Mouse (Mus musculus) myocyte (in vitro differentiated cells): ENCODE measurements around the gene Dnajb7. TPM values are rescaled to one million over a fixed set of nuclear protein-coding genes. Genes with fewer than 3 reads are reported as not detected.
A peak's percentile ranks its signal among the peaks of the same experiment; 100 is the strongest.

ENCODE experiments used
- H3K27me3 ChIP-seq: one replicate; pipeline ENCODE4 v1.6.1; 2011; ENCODE audit not compliant: control insufficient read depth, insufficient read depth, insufficient read length
- H3K36me3 ChIP-seq: one replicate; pipeline ENCODE4 v1.6.1; 2011; ENCODE audit not compliant: control insufficient read depth, insufficient read depth
- H3K4me2 ChIP-seq: one replicate; pipeline ENCODE4 v1.6.1; 2011; ENCODE audit warnings: low read depth, control low read depth
- H3K4me3 ChIP-seq: one replicate; pipeline ENCODE4 v1.5.1; 2011; ENCODE audit warnings: mild to moderate bottlenecking, control low read depth, moderate library complexity
- H3K79me2 ChIP-seq: one replicate; pipeline ENCODE4 v1.6.1; 2011; ENCODE audit not compliant: control insufficient read depth, insufficient read depth
- H3ac ChIP-seq: one replicate; pipeline ENCODE4 v1.6.1; 2011; ENCODE audit not compliant: control insufficient read depth, insufficient read length
- CEBPB ChIP-seq: IDR thresholded peaks from 2 replicates; pipeline ENCODE4 v1.6.1; 2011; ENCODE audit warnings: mild to moderate bottlenecking, moderate library complexity; ENCODE audit not compliant: poor library complexity, insufficient read depth, severe bottlenecking
- E2F4 ChIP-seq: IDR thresholded peaks from one replicate; pipeline ENCODE4 v1.6.1; 2011; ENCODE audit warnings: mild to moderate bottlenecking, control low read depth, moderate library complexity; ENCODE audit not compliant: insufficient read depth
- MAX ChIP-seq: IDR thresholded peaks from one replicate; pipeline ENCODE4 v1.6.1; 2011; ENCODE audit warnings: low read depth, mild to moderate bottlenecking, control low read depth
- MYOD1 ChIP-seq, 3 experiments: IDR thresholded peaks; one replicate each; pipeline ENCODE4 v1.6.1; 2011; ENCODE audit warnings: control low read depth in 2 of 3, low read depth in 2 of 3, mild to moderate bottlenecking in 2 of 3, moderate library complexity in 1 of 3; ENCODE audit not compliant: insufficient read length in 2 of 3, control insufficient read depth in 1 of 3
- MYOG ChIP-seq, 3 experiments: IDR thresholded peaks; one replicate each; pipeline ENCODE4 v1.6.1; 2011; ENCODE audit warnings: control low read depth in 2 of 3, low read depth in 2 of 3, mild to moderate bottlenecking in 2 of 3; ENCODE audit not compliant: insufficient read length in 2 of 3, control insufficient read depth in 1 of 3, insufficient read depth in 1 of 3
- POLR2A ChIP-seq: IDR thresholded peaks from one replicate; pipeline ENCODE4 v1.6.1; 2011; ENCODE audit warnings: low read depth, mild to moderate bottlenecking, control low read depth, moderate library complexity; ENCODE audit not compliant: insufficient read length
- POLR2AphosphoS2 ChIP-seq: IDR thresholded peaks from one replicate; pipeline ENCODE4 v1.6.1; 2011; ENCODE audit warnings: low read depth, control low read depth; ENCODE audit not compliant: insufficient read length
- REST ChIP-seq: IDR thresholded peaks from one replicate; pipeline ENCODE4 v1.6.1; 2011; ENCODE audit warnings: mild to moderate bottlenecking, control low read depth, moderate library complexity; ENCODE audit not compliant: insufficient read depth, insufficient read length
- SRF ChIP-seq: IDR thresholded peaks from one replicate; pipeline ENCODE4 v1.6.1; 2011; ENCODE audit warnings: low read depth; ENCODE audit not compliant: control insufficient read depth, insufficient read length
- TCF12 ChIP-seq: IDR thresholded peaks from one replicate; pipeline ENCODE4 v1.6.1; 2011; ENCODE audit warnings: mild to moderate bottlenecking, control low read depth; ENCODE audit not compliant: poor library complexity, insufficient read depth, severe bottlenecking
- TCF3 ChIP-seq: IDR thresholded peaks from one replicate; pipeline ENCODE4 v1.6.1; 2011; ENCODE audit warnings: low read depth, control low read depth; ENCODE audit not compliant: insufficient read length
- USF1 ChIP-seq: IDR thresholded peaks from one replicate; pipeline ENCODE4 v1.6.1; 2011; ENCODE audit warnings: low read depth, mild to moderate bottlenecking, control low read depth, moderate library complexity
- polyA plus RNA-seq: library from polyadenylated mRNA; unstranded; fragments of >200 nt; fragmentation: generic; extraction: Trizol; gene quantifications from one replicate; pipeline ENCODE4 v1.2.1, GENCODE M21; 2012; ENCODE audit warnings: missing spikeins

Gene Dnajb7
- polyA plus RNA-seq, 1 experiment = 0.06 TPM

- H3K4me2 ChIP-seq = no peak overlapping the region
- H3K36me3 ChIP-seq = no peaks in the 10 kb centered on the region
- TF ChIP-seq TCF3 (no peak), USF1 (no peak), MYOG (IDR thresholded peaks at IDR 0.05; ENCODE audit: control insufficient read depth in 1 of 3, insufficient read depth in 1 of 3, insufficient read length in 2 of 3, low read depth in 2 of 3) (no peak), MYOD1 (IDR thresholded peaks at IDR 0.05; ENCODE audit: control insufficient read depth in 1 of 3, insufficient read length in 2 of 3, low read depth in 2 of 3) (no peak), REST (no peak), TCF12 (no peak), MAX (no peak), SRF (no peak), CEBPB (no peak), POLR2AphosphoS2 (no peak), E2F4 (no peak), POLR2A (no peak)
Observed at GRCm38 (mm10) chr15:81405008-81405407, 3.1 kb downstream of the Dnajb7 start.

GRCm38 (mm10) chr15:81399638-81400315 lies 8.3 kb downstream of the Dnajb7 start, which contains the start of the genes St13 and Xpnpep3:
TSS of gene St13 (minus strand) at chr15:81400077.
TSS of gene Xpnpep3 (plus strand) at chr15:81400138.
- H3K4me2 ChIP-seq = peak within 1 kb of the TSS; percentile 91
- no peaks in the 10 kb centered on the region for H3K27me3 ChIP-seq
- TF ChIP-seq POLR2AphosphoS2 (peak; percentile 91), USF1 (peak; percentile 91), MYOG (IDR thresholded peaks at IDR 0.05; ENCODE audit: control insufficient read depth in 1 of 3, insufficient read depth in 1 of 3, insufficient read length in 2 of 3, low read depth in 2 of 3) (peak in 1 of 3 experiments; percentile 55), E2F4 (peak; percentile 45), POLR2A (peak; percentile 93), SRF (peak; percentile 78), MAX (peak; percentile 97), REST (no peak), MYOD1 (IDR thresholded peaks at IDR 0.05; ENCODE audit: control insufficient read depth in 1 of 3, insufficient read length in 2 of 3, low read depth in 2 of 3) (peak in 1 of 3 experiments; percentile 39), TCF12 (peak; percentile 4), TCF3 (no peak), CEBPB (no peak)
- H3K79me2 ChIP-seq = peaks cover 87% of the 10 kb centered on the region
- H3K36me3 ChIP-seq = no peaks in the 10 kb centered on the region
- H3ac ChIP-seq = peak within 1 kb of the TSS; percentile 74
- H3K4me3 ChIP-seq = peak within 1 kb of the TSS; percentile 78

More at GRCm38 (mm10) chr15:81405008-81405407, 3.1 kb downstream of the Dnajb7 start:
- H3K27me3 ChIP-seq = no peaks in the 10 kb centered on the region
- peaks cover 58% of the 10 kb centered on the region for H3K79me2 ChIP-seq
- no peak overlapping the region for H3K4me3 ChIP-seq
- no peak overlapping the region for H3ac ChIP-seq

GRCm38 (mm10) chr15:81399297-81399637 lies 8.8 kb downstream of the Dnajb7 start:
- H3K27me3 ChIP-seq = no peaks in the 10 kb centered on the region
- H3K79me2 ChIP-seq = peaks cover 90% of the 10 kb centered on the region
- H3K4me3 ChIP-seq = peak overlapping the region; percentile 78
- TF ChIP-seq CEBPB = no peak
- no peak for TF ChIP-seq SRF
- TF ChIP-seq MYOD1 (IDR thresholded peaks at IDR 0.05; ENCODE audit: control insufficient read depth in 1 of 3, insufficient read length in 2 of 3, low read depth in 2 of 3) = no peak
- peak overlapping the region; percentile 78 for H3K4me2 ChIP-seq
- H3ac ChIP-seq = peak overlapping the region; percentile 74
- no peaks in the 10 kb centered on the region for H3K36me3 ChIP-seq

GRCm38 (mm10) chr15:81398189-81398588 lies 9.9 kb downstream of the Dnajb7 start:
- no peak overlapping the region for H3ac ChIP-seq
- peak overlapping the region; percentile 78 for H3K4me3 ChIP-seq
- no peak for TF ChIP-seq SRF
- no peak for TF ChIP-seq MAX
- no peak for TF ChIP-seq CEBPB
- TF ChIP-seq TCF12 = no peak
- TF ChIP-seq E2F4 = no peak
- no peak for TF ChIP-seq REST
- no peak for TF ChIP-seq MYOG (IDR thresholded peaks at IDR 0.05; ENCODE audit: control insufficient read depth in 1 of 3, insufficient read depth in 1 of 3, insufficient read length in 2 of 3, low read depth in 2 of 3)
- no peak for TF ChIP-seq POLR2AphosphoS2
- TF ChIP-seq POLR2A = no peak
- no peak for TF ChIP-seq USF1
- no peak for TF ChIP-seq MYOD1 (IDR thresholded peaks at IDR 0.05; ENCODE audit: control insufficient read depth in 1 of 3, insufficient read length in 2 of 3, low read depth in 2 of 3)
- TF ChIP-seq TCF3 = no peak
- no peaks in the 10 kb centered on the region for H3K27me3 ChIP-seq
- H3K79me2 ChIP-seq = peaks cover 91% of the 10 kb centered on the region
- H3K4me2 ChIP-seq = peak overlapping the region; percentile 78
- H3K36me3 ChIP-seq = no peaks in the 10 kb centered on the region

- Histone ChIP-seq H3K27me3 (no peaks in the 10 kb centered on the region), H3K79me2 (peaks cover 96% of the 10 kb centered on the region), H3K4me3 (no peak overlapping the region), H3ac (no peak overlapping the region), H3K36me3 (peaks cover 32% of the 10 kb centered on the region), H3K4me2 (no peak overlapping the region)
- TF ChIP-seq E2F4 = no peak
- no peak for TF ChIP-seq POLR2A
- TF ChIP-seq MYOD1 (IDR thresholded peaks at IDR 0.05; ENCODE audit: control insufficient read depth in 1 of 3, insufficient read length in 2 of 3, low read depth in 2 of 3) = no peak
- TF ChIP-seq REST = no peak
- no peak for TF ChIP-seq TCF3
- TF ChIP-seq MYOG (IDR thresholded peaks at IDR 0.05; ENCODE audit: control insufficient read depth in 1 of 3, insufficient read depth in 1 of 3, insufficient read length in 2 of 3, low read depth in 2 of 3) = no peak
- TF ChIP-seq TCF12 = no peak
- TF ChIP-seq CEBPB = no peak
- TF ChIP-seq POLR2AphosphoS2 = no peak
- no peak for TF ChIP-seq USF1
- no peak for TF ChIP-seq SRF
- no peak for TF ChIP-seq MAX
Observed at GRCm38 (mm10) chr15:81394211-81394915, 13.7 kb downstream of the Dnajb7 start.
